Mouse (Mus musculus) adrenal gland, postnatal 25 days (tissue): ENCODE results near the gene Skida1. TPM values are rescaled to one million over a fixed set of nuclear protein-coding genes. Genes with fewer than 3 reads are reported as not detected.

ENCODE experiments used
- DNase-seq: peaks from one replicate; pipeline ENCODE4 v3.0.0; 2021; ENCODE audit warnings: mixed read lengths
- total RNA-seq: library from RNA; stranded (reverse); gene quantifications from 2 replicates; pipeline ENCODE4 v1.2.3, GENCODE M21; 2021

The Skida1 gene
- total RNA-seq, 1 experiment from 2014 or later: 4.2 TPM

- DNase-seq: no peak
These were observed 6.4 kb upstream of the Skida1 start, which contains the start of gene Mllt10 for GRCm38 (mm10) chr2:18055016-18055928. Gene Mllt10 (plus strand): TSS chr2:18055237.

- peak; percentile 74 for DNase-seq
These were observed 5.2 kb upstream of the Skida1 start for GRCm38 (mm10) chr2:18053951-18054530.

GRCm38 (mm10) chr2:18053243-18053950 is 4.5 kb upstream of the Skida1 start:
- DNase-seq: no peak

- no peak for DNase-seq
These were observed 3.7 kb upstream of the Skida1 start for GRCm38 (mm10) chr2:18052581-18052980.

- DNase-seq: no peak
These were observed 3.0 kb upstream of the Skida1 start for GRCm38 (mm10) chr2:18051831-18052170.

GRCm38 (mm10) chr2:18051026-18051830 is 2.4 kb upstream of the Skida1 start:
- DNase-seq: no peak

GRCm38 (mm10) chr2:18050541-18050985 is 1.7 kb upstream of the Skida1 start:
- no peak for DNase-seq

- DNase-seq: no peak
These were observed 1.2 kb upstream of the Skida1 start for GRCm38 (mm10) chr2:18050018-18050417.

GRCm38 (mm10) chr2:18049279-18049821 is 499 bp upstream of the Skida1 start:
- DNase-seq: peak; percentile 23

GRCm38 (mm10) chr2:18047646-18048452 is 1.0 kb downstream of the Skida1 start:
- peak; percentile 76 for DNase-seq

- peak; percentile 70 for DNase-seq
These were observed 1.8 kb downstream of the Skida1 start for GRCm38 (mm10) chr2:18046758-18047645.

GRCm38 (mm10) chr2:18046186-18046585 is 2.7 kb downstream of the Skida1 start:
- DNase-seq: no peak

- DNase-seq: no peak
These were observed 3.1 kb downstream of the Skida1 start for GRCm38 (mm10) chr2:18045781-18046181.

GRCm38 (mm10) chr2:18045143-18045780 is 3.6 kb downstream of the Skida1 start:
- DNase-seq: no peak

GRCm38 (mm10) chr2:18041199-18041885 is 7.5 kb downstream of the Skida1 start:
- no peak for DNase-seq

GRCm38 (mm10) chr2:18040347-18041160 is 8.3 kb downstream of the Skida1 start:
- DNase-seq: no peak

GRCm38 (mm10) chr2:18039566-18040290 is 9.1 kb downstream of the Skida1 start:
- DNase-seq: no peak
